Mouse (Mus musculus) adrenal gland, postnatal 36 days (tissue): ENCODE data around the gene Gm45618. TPM values are rescaled to one million over a fixed set of nuclear protein-coding genes. Genes with fewer than 3 reads are reported as not detected.

ENCODE experiments used
- DNase-seq, 2 experiments: peaks; one replicate each; pipeline ENCODE4 v3.0.0; 2021; ENCODE audit warnings: mixed read lengths in 1 of 2
- total RNA-seq, 2 experiments: library from RNA; stranded (reverse); gene quantifications; 2 replicates each; pipeline ENCODE4 v1.2.3; 2021

The Gm45618 gene
- total RNA-seq, 2 experiments from 2014 or later = not detected

DNA sequence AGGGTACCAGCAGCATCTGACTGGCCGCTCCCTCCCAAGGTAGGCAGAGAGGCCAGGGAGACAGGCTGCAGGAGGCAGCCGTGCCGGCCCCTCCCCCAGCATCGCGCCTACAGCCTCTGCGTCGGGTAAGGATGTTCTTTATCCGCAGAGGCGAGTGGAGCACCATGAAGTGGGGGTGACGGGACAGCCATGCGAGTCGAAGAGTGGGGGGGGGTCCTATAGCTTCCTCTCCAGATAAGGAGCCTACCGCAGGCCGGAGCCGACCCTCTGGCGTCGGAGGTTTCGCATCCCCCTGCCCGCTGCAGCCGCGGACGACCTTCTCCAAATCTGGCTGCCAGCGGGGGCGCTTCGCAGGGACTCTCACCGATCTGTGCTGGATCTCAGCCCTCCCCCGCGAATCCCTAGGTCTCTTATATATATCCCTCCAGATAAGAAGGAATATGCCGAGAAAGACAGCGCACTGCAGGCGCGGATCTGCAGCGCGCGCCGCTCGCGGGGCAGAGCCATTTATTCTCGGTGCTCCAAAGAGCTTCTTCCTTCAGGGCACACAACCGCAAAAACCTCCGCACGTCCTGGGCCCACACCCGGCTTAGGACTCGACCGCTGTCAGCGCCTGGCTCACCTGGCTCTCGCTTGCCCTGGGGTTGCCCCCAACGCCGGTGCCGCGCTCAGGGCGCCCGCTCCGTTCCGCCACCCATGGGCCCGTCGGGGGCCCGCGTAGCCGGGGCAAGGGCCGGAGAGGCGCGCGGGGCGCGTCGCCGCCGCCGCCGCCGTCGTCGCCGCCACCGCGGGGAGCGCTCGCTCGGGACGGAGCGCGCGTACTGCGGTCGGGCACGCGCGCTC, 26.0 kb downstream of the Gm45618 start:
- DNase-seq = peak; percentile 35 to 61

DNA sequence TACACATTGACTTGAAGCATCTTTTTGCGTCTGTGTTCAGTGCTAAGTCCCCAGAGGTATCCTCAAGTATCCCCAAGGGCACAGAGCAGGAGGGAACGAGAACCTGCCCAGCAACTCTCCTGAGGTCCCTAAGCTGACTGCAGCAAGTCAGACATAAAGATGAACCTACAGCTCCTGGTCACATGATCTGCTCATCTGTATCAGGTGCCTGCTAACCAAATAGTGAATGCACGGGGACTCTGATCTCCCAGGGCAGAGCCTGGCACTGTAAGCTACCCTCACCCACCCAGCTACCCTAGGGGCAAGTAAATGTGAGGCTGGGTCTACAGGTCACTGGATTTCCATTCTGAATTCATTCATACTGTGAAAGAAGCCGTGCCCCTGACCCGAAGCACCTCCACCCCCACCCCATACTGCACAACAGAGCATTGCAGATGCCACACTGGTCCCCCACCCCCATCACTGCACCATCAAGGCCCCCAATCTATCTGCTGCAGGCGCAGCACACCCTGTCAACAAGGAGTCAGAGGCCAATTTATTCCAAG, 26.8 kb downstream of the Gm45618 start:
- DNase-seq = no peak

DNA sequence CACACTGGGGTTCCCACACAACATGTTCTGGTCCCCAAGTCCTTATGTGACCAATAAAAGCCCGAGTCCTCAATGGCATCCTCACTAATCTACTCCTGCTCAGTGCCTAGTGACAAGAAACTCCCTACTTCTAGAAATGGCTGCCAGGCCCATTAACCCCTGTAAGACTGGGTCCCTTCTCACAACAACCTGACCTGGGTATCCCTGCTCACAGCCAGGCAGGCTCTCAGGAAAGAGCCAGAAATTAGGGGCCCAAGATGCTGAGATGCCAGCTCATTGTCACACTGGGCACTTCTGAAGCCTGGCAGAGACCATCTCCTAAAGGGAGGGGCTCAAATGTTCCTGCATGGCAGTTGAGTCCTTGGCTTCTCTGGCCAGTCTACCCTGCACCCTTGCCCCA, 27.5 kb downstream of the Gm45618 start:
- DNase-seq = no peak

DNA sequence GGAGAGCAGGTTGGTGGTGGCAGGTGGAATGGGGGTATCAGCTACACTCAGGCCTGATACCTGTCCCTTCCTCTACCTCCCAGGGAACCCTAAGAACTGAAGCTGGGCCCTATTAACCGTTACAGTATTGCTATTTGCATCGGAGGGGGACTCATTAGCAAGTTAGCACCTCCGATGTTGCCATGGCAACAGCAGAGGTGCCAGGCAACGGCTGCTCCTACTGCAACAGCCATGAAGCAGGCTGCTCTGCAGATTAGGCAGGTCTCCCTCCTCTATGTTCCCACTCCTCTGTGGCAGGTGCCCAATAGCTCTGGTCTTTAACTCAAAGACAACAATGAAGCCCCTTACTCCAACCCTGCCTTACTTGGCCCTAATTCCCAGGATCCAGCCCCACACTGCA, 28.7 kb downstream of the Gm45618 start:
- no peak for DNase-seq

DNA sequence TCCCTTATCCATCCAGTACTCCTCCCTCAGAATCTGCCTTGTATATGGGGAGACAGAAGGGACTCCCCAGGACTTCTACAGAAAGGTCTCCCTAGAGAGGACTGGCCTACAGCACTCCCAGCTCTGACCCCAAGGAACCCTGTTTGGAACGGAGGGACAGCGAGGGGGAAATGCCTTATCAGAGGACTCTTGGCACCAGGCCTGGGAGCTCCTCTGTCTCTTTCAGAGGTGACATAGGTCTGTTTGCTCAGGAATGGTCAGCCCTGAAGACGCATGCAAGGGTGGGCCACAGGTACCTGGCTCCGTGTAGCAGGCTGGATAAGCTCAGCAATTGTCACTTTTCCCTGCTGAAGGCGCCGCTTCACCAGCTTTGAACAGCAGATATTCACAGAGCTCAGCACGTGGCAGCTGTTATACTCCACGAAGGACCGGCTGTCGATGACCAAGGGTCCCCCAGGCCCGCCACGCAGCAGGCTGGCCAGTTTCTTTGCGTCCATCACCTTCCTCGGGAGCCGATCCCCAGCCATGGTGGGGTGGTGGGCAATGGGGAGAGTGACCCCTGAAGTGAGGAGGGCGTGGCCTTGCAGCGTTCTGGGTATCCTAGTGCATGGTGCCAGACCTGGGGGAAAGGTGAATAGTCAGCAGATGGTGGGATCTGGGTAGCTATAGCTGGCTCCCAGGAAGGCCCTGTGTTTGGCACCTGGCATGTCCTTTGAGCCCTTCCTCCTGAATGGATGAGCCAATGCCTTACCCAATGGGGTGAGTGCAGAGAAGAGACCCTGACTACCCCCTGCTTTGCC, 30.7 kb downstream of the Gm45618 start:
- DNase-seq = no peak

DNA sequence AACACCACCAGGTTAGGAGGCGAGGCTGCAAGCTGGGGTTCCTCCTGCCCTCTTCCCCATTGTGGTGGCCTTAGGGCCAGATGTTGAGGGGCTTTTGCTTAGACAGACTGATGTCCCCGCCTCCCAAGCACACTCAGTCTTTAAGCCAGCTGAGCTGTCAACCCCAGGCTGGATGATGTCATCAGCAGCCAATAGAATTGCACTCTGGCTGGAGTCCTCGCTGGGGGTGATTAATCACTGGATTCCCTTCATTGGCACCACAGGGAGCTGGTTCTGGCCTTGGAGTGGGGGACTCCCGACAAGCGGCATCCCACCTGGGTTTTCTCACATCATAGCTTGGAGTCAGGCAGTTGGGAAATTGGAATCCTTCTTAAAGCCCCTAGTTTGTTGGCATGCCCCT, 31.6 kb downstream of the Gm45618 start:
- DNase-seq = peak; percentile 87

DNA sequence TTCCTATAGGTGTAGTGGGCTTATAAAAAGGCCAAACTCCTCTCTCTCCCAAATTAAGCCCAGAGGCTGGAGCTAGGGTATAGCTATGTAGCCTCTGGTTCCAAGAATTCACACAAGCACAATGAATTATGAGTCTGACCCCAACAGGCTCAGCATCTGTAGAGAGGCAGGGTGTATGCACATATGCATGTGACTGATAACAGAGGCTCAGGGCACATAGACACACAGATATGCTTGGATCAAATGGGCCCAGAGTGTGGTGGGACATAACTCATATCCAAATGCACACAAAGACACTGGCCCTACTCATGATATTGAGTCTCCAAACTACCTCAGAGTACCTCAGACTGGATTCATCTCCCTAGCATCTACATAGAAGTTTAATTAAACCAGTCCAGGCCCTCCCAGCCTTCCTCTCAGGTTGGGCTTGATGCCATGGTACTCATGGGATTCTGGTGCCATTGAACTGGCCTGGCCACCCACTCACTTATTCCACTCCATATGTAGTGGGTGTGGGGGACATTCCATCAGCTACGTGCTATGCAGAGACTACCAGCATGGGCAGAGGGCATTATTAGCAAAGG, 33.4 kb downstream of the Gm45618 start:
- no peak for DNase-seq

DNA sequence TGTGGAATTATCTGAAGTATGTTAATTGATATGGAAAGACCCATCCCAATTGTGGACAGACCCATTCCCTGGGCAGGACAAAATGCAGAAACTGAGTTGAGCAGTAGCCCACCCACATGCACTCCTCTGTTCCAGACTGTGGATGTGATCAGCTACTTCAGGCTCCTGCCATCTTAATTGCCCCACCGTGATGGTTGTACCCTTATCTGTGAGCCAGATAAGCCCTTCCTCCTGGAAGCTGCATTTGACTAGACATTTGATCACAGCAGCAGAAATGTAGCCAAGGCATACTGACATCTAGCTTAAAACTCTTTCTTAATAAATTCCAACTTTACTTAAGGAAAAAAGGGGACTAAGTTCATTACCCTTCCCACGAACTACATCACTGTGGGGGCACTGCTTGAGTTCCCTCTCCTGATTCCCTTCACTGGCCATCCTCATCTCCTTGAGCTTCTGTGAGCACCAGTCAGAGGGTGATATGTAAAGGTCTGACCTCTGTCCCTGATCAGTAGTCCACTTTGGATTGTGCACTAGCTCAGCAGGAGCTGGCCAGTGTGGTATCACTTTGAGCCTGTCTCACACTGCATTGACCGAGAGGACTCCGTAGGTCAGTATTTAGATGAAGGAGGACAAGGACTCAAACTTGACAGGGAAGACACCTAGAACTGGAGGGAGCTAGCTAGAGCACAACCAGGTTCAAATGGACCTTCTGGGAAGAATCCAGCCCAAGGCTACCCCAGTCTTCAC, 34.2 kb downstream of the Gm45618 start:
- DNase-seq = no peak

DNA sequence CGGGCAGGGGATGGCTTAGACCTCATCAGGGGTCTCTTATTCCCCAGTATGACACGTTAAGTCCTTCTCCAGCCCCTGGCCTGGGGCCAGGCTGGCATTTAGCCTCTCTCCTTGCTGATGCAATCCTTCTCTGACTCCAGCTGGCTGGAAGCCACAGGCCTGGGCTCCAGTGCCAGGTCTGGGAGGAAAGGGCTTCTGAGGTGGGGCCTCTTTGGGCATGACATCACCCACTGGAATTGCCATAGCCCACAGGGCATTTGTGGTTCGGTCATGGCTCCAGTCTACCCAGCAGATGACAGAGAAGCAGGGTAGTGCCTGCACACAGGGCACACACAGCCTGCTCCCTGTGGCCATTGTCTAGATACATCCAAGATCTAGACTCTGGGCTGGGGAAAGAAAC, 35.7 kb downstream of the Gm45618 start:
- peak; percentile 93 to 96 for DNase-seq

DNA sequence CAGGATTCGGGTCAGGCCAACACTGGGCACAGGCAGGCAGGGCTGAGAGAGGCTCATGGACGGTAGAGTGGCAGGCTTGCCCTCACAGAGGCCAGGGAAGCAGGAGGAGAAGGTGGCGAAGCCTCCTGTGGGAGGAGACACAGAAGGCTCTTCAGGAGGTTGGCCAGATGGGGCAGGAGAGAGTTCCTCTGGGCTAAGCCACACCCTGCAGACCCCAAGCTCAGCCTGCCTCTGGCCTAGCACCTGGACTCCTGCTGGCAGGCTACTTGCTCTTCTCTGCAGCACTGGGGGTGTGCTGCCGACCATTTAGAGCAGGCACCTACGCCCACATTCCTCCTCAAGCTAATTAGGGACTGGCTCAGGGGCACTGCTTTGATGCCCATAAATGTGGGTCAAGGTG, 36.1 kb downstream of the Gm45618 start:
- peak; percentile 39 to 42 for DNase-seq

DNA sequence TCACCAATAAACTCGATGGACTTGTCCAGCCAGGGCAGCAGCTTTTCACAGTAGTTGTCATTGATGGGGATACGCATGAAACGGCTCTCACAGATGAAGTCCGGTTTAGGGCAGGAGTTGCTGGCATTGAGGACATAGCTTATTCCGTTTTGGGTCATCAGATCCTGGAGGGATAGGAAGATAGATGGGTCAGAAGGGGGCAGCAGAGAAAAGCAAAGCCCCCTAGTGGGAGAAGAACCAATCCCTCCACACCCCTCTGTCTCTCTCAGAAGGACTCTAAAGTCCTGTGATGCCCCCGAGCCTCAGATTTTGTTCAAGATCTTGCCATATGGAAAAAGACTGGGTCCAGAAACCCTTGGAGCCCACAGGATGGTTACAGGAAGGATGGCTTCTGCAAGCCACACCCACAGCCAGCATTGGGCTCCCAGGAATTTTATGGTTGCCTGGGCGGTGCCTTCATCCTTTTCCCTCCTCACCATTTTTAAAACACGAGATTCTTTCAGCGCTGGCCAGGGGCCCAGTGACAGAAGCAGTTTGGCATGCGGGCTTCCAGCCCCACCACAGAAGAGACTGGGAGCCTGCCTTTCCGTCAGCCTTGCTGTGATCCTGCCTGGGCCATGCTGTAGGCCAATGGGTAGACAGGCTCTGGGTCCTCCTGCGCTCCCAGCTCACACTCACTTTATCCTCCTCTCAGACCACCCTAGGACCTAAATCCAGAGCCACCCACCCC, 36.8 kb downstream of the Gm45618 start:
- DNase-seq = peak; percentile 56 to 74

DNA sequence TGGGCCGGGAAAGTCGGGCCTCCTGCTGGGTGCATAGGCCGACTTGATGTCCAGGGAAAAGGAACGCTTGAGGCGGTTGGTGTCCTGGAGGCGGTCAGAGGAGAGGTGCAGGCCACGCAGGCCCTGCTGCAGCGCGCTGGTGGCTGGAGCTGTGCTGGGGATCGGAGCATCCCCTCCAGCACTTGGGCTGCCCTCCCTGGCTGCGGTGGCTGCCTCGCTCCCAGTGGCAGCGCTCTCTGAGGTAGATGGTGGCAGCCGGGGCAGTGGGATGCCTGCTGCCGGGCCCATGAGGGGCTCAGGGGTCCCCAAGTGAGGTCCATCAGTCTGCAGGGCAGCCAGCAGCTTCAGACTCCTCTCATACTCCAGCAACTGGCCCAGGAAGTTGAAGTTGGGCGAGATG, 37.9 kb downstream of the Gm45618 start:
- no peak for DNase-seq

DNA sequence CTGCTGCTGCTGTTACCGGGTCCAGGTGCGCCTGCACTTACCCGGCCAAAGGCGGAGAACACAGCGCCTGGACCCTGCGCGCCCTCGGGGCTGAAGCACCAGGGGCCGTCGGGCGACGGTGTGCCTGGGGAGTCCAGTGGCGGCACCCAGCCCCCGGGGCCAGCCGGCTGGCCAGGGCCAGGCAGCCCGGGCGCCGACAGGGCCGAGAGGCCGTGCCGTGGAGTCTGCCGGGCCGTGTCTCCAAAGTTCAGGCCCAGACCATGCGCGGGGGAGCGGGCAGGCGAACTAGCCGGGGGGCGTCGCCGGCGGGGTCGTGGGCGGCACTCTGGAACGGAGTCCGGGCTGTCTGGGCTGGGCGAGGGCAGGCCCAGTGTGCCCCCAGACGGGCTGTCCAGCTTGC, 38.4 kb downstream of the Gm45618 start:
- no peak for DNase-seq

DNA sequence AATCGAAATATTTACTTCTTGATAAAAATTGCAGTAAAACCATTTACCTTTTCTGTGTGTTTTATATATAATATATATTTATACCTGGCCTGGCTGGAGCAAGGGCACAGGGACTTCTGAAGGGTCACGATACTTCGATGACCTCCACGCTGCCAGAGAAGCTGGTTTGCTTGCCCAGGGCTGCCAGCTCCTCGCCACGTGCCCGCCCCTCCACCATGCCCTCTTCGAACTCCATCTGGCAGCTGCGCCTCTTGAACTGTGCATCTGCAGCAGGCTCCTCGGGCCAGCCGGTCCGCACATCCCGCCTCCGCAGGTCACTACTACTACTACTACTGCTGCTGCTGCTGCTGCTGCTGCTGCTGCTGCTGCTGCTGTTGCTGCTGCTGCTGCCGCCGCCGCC, 38.8 kb downstream of the Gm45618 start:
- no peak for DNase-seq

DNA sequence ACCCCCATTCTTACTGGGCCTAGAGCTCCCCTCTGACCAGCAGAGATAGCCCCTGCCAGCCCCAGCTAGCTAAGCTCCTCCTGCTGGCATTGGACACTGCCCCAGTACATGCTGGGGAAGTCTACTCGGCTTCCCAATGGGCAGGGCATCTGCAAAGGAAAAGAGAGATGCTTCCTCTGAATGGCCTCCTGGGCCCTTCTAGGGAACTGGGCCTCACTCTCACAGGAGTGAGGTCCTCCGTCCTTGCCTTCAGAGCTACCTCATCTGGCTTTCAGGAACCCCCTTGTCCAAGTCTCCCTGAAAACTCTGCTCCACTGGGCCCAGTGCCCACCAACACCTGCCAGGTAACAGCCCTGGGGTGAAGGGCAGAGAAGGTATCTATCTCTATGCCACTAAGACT, 39.7 kb downstream of the Gm45618 start:
- no peak for DNase-seq

DNA sequence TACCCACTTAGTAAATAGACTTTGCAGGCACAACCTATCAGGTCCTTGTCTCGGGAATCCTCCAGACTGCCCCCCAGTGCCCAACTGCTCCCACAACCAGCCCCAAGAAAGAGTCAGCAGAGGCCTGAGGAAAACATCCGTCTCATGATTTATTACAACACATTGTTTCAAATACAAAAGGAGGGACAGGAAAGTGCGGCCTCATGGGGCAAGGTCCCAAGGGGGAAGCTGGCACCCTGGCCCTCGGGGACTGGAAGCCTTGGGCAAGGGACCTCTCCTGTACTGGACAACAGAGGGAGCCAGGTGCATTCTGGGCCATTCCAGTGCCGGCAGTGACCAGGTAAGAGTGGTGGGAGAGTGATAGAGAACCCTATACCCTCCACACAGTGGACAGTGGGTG, 41.2 kb downstream of the Gm45618 start:
- no peak for DNase-seq

DNA sequence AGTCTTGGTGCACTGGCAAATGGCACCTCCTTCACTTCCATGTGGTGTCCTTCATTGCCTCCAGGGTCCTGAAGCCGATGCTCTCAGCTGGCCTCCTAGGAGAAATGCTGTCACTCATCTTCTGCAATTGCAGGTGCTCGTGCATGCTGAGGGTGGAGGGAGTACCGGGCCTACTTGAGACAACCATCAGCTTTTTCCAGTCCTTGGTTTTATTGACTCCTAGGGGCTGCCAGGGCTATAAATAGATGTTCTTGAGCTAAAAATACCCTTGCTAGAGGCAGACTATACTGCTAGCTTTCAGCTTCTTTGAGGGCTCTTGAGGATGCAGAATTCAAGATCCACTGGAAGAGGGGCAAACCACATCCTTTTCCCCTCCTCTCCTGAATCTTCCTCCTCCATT, 43.4 kb downstream of the Gm45618 start:
- no peak for DNase-seq

DNA sequence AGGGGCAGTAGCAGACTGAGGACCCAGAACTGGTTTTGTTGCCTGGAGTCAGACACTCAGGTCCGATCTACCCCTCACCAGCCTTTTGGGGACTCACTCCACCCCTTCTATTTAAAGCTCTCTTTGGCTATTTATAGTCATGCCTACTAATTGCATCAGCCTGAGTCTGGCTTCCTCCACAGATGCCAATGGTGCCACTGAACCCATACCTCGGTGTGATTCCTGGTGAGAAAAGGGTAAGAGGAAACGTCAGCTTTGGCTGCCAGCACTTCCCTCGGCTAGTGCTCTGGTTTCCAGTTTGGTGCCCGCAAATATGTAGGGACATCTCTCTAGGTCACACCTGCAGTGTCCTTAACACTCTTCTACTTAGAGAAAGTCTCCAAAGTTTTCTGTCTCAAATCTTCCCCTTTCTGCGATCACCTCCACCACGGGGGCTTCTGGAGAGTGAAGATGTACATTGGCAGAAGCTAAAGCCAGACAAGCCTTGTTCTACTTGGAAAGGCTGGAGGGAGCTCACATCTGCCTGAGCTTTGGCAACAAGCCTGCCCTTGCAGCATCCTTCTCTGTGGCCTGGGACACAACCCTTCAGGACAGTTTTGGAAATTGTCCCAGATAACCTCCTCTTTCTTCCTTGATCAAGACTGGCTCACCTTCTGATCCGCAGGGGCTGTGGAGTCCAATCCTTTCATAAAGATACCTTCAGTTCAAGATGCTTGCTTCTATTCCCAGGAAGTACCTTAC, 46.2 kb downstream of the Gm45618 start:
- no peak for DNase-seq

DNA sequence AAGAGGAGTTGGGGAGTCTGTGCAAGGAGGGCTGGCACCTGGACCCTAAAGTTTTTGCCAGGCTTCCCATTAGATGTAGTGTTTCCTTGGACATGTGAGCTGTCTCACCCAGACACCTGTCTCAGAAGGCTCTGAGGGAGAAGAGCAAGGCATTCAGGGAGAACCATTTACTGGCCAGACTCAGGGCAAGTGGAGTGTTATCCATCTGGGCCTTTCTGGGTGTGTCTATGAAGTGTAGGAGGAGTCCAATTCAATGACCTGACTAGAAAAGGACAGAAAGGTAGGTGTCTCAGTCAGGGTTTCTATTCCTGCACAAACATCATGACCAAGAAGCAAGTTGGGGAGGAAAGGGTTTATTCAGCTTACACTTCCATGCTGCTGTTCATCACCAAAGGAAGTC, 48.8 kb downstream of the Gm45618 start:
- DNase-seq = no peak

DNA sequence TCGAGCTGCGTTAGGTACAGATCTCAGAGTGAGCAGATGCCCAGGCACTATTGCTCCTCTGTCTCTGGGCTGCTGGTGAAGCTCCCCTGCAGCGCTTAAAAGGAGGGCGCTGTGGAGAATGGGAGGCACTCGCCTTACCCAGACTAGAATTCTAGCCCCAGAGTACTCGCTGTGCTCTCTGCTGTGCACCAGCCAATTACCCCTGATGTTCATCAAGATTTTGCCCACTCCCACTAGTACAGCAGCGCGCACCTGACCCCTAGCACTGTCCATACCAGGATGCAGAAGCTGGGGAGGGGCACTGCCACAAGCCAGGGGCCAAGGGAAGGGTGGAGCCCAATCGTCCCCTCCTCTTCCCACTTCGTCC, 49.3 kb downstream of the Gm45618 start:
- DNase-seq = no peak
